Mouse (Mus musculus) kidney, embryonic 15.5 days (tissue): ENCODE measurements at regions not wholly inside any gene's neighbourhood (a gene's known extent, or its start where the extent isn't known, plus 50 kb on each side); places are given as distances from the start of the nearest gene placed in this dataset.
A peak's percentile ranks its signal among the peaks of the same experiment; 100 is the strongest.

Experiments used
- ATAC-seq: fragments of 200-750 bp; cut with Nextera tagmentation; replicated peaks from 2 replicates; pipeline ENCODE4 v1.8.0; 2017; ENCODE audit warnings: moderate TSS enrichment; ENCODE audit not compliant: low FRiP score
- H3K27ac ChIP-seq: fragments of 300-500 bp; sonication (generic); 2 replicates; pipeline ENCODE4 v1.5.1; 2015; ENCODE audit warnings: mild to moderate bottlenecking, inconsistent platforms
- H3K27me3 ChIP-seq: fragments of 300-500 bp; sonication (generic); 2 replicates; pipeline ENCODE4 v1.6.1; 2015; ENCODE audit warnings: inconsistent platforms
- H3K36me3 ChIP-seq: fragments of 300-500 bp; sonication (generic); 2 replicates; pipeline ENCODE4 v1.6.1; 2015; ENCODE audit warnings: inconsistent platforms
- H3K4me1 ChIP-seq: fragments of 300-500 bp; sonication (generic); 2 replicates; pipeline ENCODE4 v1.6.1; 2015; ENCODE audit warnings: inconsistent platforms
- H3K4me2 ChIP-seq: fragments of 300-500 bp; sonication (generic); 2 replicates; pipeline ENCODE4 v1.6.1; 2015; ENCODE audit warnings: moderate library complexity, mild to moderate bottlenecking, inconsistent platforms
- H3K4me3 ChIP-seq: fragments of 300-500 bp; sonication (generic); replicated peaks from 2 replicates; pipeline ENCODE4 v1.5.1; 2015; ENCODE audit warnings: mild to moderate bottlenecking, inconsistent platforms
- H3K9ac ChIP-seq: fragments of 300-500 bp; sonication (generic); 2 replicates; pipeline ENCODE4 v1.6.1; 2015; ENCODE audit warnings: mild to moderate bottlenecking, inconsistent platforms
- H3K9me3 ChIP-seq: fragments of 300-500 bp; sonication (generic); replicated peaks from 2 replicates; pipeline ENCODE4 v1.6.1; 2016; ENCODE audit warnings: inconsistent platforms
- WGBS: fragments of 180-500 bp; shearing (Covaris S2); methylation state at CpG from one replicate; pipeline ENCODE4 v1.1.7; 2015; ENCODE audit warnings: mixed read lengths; 5-methylcytosine and 5-hydroxymethylcytosine counted together

DNA sequence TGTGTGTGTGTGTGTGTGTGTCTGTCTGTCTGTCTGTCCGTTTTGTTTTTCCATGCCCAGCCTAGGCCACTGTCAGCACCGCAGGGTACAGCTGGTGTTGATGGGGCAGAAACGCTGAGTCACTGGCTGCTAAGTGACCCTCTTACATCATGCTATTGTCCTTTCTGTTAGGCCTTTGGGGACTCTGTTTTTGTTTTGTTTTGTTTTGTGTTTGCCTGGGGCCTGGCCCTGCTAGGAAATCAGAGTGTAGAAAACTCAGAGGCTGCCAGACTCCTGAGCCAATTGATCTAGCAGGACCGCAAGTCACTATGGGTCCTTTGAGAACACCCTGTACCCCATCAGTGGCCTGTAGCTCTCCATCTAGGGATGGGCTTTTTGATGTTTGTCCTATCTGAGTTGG is 59.9 kb upstream of the Ahctf1 start:
- Histone ChIP-seq H3K4me1 (peaks cover 28% of the 10 kb centered on the region), H3K9ac (no peak overlapping the region), H3K9me3 (no peaks in the 10 kb centered on the region), H3K4me2 (no peak overlapping the region), H3K36me3 (no peaks in the 10 kb centered on the region), H3K4me3 (no peak overlapping the region), H3K27ac (no peak overlapping the region), H3K27me3 (no peaks in the 10 kb centered on the region)
- 59% methylated on average over 4 of the region's 4 CpGs for WGBS
- ATAC-seq: no peak

DNA sequence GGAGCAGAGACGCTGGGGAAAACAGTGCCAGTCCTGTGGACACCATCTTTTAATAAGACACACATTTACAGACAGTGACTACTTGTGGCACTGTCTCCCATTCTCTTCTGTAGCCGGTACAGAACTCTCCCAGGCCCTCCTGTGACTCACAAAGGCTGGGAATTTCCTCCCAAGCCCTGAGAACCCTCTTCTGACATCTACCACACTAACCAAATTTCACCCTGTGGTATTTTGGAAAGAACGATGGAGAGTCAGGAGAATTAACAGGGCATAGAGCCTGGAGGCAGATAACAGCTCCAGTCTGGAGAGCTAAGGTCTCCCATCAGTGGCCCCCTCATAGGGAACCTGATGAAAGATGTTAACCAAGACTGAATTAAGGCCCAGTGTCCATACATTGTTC is 59.5 kb upstream of the Ahctf1 start:
- Histone ChIP-seq H3K9ac (no peak overlapping the region), H3K4me2 (no peak overlapping the region), H3K4me3 (no peak overlapping the region), H3K27ac (peak overlapping the region; percentile 35; the same call in 1 of the 2 replicates), H3K27me3 (no peaks in the 10 kb centered on the region), H3K9me3 (no peaks in the 10 kb centered on the region), H3K36me3 (no peaks in the 10 kb centered on the region), H3K4me1 (peaks cover 28% of the 10 kb centered on the region)
- no peak for ATAC-seq
- 77% methylated on average over 3 of the region's 3 CpGs for WGBS

GRCm38 (mm10) chr1:179861776-179862175 is 58.3 kb upstream of the Ahctf1 start:
- no peaks in the 10 kb centered on the region for H3K9me3 ChIP-seq
- no peak overlapping the region for H3K9ac ChIP-seq
- no peaks in the 10 kb centered on the region for H3K27me3 ChIP-seq
- H3K4me2 ChIP-seq: no peak overlapping the region
- no peaks in the 10 kb centered on the region for H3K36me3 ChIP-seq
- 84% methylated on average over 3 of the region's 3 CpGs for WGBS
- no peak for ATAC-seq
- no peak overlapping the region for H3K4me3 ChIP-seq
- peaks cover 22% of the 10 kb centered on the region for H3K4me1 ChIP-seq
- H3K27ac ChIP-seq: no peak overlapping the region

DNA sequence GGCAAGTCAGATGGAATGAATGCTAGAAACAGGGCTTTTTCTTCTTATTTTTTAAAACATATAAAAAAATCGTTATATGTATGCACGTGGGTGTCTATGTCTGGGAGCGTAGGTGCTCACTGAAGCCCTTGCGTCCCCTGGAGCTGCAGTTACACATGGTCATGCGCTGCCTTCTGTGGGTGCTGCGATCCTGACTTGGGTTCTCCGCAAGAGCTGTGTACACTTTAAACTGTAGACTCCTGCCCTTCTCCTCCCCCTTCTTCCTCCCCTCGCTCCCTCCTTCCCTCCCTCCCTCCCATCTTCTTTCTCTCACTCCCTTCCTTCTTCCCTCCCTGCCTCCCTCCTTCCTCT is 56.0 kb upstream of the Ahctf1 start:
- 0 out of 2 replicates have a peak, but pooled peaks have one; percentile 54 for ATAC-seq

DNA sequence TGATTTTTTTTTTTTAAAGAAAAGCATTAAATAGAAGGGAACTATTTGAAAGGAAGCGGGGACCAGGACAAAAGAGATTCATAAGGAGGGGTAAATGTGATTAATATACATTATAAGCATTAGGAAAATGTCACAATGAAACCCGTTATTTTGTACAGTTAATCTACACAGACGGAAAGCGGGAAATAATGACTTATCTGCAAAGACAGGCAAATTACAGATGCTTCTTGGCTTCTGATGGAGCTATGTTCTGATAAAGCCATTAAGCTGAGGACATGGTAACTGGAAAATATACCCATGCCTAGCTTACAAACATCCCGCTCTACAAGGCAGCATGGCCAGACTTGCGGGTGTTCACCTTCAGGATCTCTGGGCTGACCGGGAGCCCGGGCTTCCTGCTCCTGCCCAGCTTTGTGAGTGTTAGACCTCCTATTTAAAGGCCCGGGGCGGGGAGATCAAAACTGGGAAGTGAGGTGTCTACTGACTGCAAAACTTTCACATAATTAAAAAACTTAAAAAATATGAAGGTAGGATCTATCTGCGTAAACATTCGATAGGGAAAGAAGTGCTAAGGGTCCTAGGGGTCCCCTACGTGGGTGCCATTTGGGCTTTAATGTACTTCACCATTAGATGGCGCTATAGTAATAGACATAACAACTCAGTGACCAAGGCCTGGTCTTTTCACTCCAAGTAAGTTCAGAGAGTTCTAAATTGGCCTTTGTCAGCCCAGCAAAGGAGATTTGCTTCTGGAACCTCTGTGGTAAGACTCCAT is 55.5 kb upstream of the Ahctf1 start:
- Histone ChIP-seq H3K4me3 (no peak overlapping the region), H3K27me3 (no peaks in the 10 kb centered on the region), H3K4me1 (peaks cover 8% of the 10 kb centered on the region; the same call in 1 of the 2 replicates), H3K27ac (0 out of 2 replicates have a peak overlapping the region, but pooled peaks have one; percentile 6), H3K36me3 (no peaks in the 10 kb centered on the region), H3K4me2 (peak overlapping the region; percentile 35), H3K9ac (no peak overlapping the region), H3K9me3 (no peaks in the 10 kb centered on the region)
- WGBS: 41% methylated on average over 14 of the region's 14 CpGs
- ATAC-seq: peak; percentile 82; the same call in 1 of the 2 replicates

More for the DNA sequence above, 56.0 kb upstream of the Ahctf1 start:
- Histone ChIP-seq H3K4me1 (peaks cover 8% of the 10 kb centered on the region; the same call in 1 of the 2 replicates), H3K9ac (no peak overlapping the region), H3K9me3 (no peaks in the 10 kb centered on the region), H3K36me3 (no peaks in the 10 kb centered on the region), H3K4me3 (no peak overlapping the region), H3K27ac (0 out of 2 replicates have a peak overlapping the region, but pooled peaks have one; percentile 6), H3K4me2 (no peak overlapping the region), H3K27me3 (no peaks in the 10 kb centered on the region)
- WGBS: 74% methylated on average over 8 of the region's 8 CpGs

GRCm38 (mm10) chr1:179854288-179854965 is 50.9 kb upstream of the Ahctf1 start:
- H3K36me3 ChIP-seq: no peaks in the 10 kb centered on the region
- WGBS: 56% methylated on average over 12 of the region's 12 CpGs
- peak; percentile 52 for ATAC-seq
- H3K27ac ChIP-seq: no peak overlapping the region
- H3K27me3 ChIP-seq: no peaks in the 10 kb centered on the region
- no peaks in the 10 kb centered on the region for H3K9me3 ChIP-seq
- no peak overlapping the region for H3K4me3 ChIP-seq
- no peak overlapping the region for H3K9ac ChIP-seq
- no peak overlapping the region for H3K4me2 ChIP-seq
- H3K4me1 ChIP-seq: peaks cover 3% of the 10 kb centered on the region; the same call in 1 of the 2 replicates
